Mouse (Mus musculus) adrenal gland, adult 8-10 months (tissue): Measurements from ENCODE around the gene 1500011B03Rik. TPM values are rescaled to one million over a fixed set of nuclear protein-coding genes. Genes with fewer than 3 reads are reported as not detected.
A peak's percentile ranks its signal among the peaks of the same experiment; 100 is the strongest.
"Not testable (repeated sequence)": the region's sequence is repeated elsewhere in the genome, so short reads cannot be mapped to it uniquely, and the experiment has no call there.

ENCODE experiments used
- DNase-seq: peaks from one replicate; pipeline ENCODE4 v3.0.0; 2022
- total RNA-seq, 4 experiments: library from RNA; stranded (reverse); gene quantifications; 2 replicates each; pipeline ENCODE4 v1.2.4; 2022

1500011B03Rik gene
- 10 to 100 TPM; 37.3 to 58.7 (median 43.6) TPM for total RNA-seq

DNA sequence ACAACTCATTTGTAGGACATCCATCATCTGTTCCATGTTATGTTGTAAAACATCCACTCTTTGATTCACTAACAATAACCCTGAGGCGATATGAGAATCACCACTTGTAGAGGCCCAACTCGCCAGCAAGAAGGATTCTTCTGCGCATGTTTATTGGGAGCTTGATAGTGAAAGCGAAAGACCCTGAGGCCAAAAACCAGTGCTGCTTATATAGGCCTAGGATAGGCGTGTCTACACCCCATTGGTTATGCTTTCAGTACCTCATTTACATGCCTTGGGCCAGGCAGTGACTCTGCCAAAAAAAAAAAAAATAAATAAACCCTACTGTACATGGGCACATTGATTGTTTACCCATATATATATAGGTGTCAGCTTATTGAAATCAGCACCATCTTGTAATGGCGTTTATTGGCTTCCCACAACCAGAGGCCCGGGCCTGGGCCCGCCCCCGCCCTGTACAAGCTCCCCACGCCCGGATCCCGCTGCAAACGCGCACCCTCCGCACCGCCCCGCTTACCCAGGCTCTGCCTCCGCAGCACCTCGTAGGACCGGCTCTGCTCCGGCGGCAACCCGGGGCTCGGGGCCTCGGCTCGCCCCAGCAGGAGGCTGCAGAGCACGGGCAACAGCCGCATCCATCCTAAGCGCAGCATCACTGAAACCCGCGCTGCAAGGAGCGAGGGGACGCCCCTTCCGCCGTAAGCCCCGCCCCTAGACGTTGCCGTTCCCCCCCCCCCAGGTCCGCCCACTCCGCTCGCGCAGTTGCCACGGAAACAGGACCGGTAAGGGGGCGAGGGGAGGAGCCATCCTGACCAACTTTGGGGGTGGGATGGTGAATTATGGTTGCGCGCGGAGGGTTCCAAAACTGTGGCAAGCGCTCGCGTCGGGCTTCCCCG lies at the start of gene 1500011B03Rik:
Gene 1500011B03Rik, minus strand, starts transcription at position 673 of the 893 bp plus-strand sequence.
- DNase-seq: no peak

GRCm38 (mm10) chr5:114865279-114865678 lies 42.0 kb upstream of the 1500011B03Rik start:
- DNase-seq: no peak

GRCm38 (mm10) chr5:114864813-114865212 lies 41.5 kb upstream of the 1500011B03Rik start:
- no peak for DNase-seq

GRCm38 (mm10) chr5:114861730-114862129 lies 38.5 kb upstream of the 1500011B03Rik start:
- DNase-seq: no peak

- peak; percentile 23 for DNase-seq
Measured at GRCm38 (mm10) chr5:114859253-114859652, 36.0 kb upstream of the 1500011B03Rik start.

GRCm38 (mm10) chr5:114858582-114858981 lies 35.3 kb upstream of the 1500011B03Rik start, which contains the start of gene Gm9936:
Gene Gm9936, minus strand, starts transcription at chr5:114858682.
- DNase-seq: no peak

- not testable (repeated sequence) for DNase-seq
Measured at GRCm38 (mm10) chr5:114853364-114853763, 30.1 kb upstream of the 1500011B03Rik start, which contains the start of gene 4930519G04Rik. Gene 4930519G04Rik, plus strand, starts transcription at chr5:114853664.

DNA sequence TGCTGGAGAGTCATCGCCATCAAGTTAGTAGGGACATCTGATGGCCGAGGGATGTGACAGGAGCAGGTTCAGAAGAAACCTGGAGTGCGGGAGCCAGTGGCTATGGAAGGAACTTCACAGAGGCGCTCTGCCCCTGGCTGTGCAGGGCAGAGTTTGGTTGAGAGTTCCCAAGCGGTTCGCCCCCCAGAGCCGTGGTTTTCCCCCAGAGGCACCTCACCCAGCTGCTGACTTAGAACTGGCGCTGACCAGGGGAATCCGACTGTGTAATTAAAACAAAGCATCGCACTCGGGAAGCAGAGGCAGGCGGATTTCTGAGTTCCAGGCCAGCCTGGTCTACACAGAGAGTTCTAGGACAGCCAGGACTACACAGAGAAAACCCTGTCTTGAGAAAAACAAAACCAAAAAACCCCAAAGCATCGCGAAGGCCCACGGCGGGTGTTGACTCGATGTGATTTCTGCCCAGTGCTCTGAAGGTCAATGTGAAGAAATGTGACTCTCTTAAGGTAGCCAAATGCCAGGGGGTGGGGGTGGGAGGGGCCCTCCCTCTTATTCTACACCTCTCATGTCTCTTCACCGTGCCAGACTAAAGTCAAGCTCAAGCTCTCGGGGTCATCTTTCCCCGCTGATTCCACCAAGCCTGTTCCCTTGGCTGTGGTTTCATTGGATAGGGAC lies 28.4 kb upstream of the 1500011B03Rik start:
- no peak for DNase-seq

DNA sequence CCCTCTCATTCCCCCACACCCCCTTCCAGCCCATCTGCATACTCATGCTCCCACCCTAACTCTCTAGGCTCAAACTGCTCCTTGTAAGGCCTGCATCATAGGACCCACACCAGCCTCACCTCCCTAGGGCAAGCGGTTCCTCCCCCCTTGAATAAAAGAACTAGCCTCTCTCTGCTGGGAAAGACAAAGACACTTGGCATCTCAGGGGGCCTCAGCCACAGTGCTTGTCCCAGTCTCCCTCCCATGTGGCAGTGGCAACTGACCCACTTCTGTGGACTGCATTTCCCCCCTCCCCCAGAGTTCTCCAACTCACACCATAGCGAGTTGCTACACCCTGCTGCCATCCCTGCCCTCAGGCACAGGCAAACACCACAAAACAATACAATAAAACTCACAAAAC lies 21.1 kb upstream of the 1500011B03Rik start:
- not testable (repeated sequence) for DNase-seq

- DNase-seq: no peak
Measured at GRCm38 (mm10) chr5:114842674-114843073, 19.4 kb upstream of the 1500011B03Rik start.

- not testable (repeated sequence) for DNase-seq
Measured at GRCm38 (mm10) chr5:114842155-114842554, 18.9 kb upstream of the 1500011B03Rik start.

DNA sequence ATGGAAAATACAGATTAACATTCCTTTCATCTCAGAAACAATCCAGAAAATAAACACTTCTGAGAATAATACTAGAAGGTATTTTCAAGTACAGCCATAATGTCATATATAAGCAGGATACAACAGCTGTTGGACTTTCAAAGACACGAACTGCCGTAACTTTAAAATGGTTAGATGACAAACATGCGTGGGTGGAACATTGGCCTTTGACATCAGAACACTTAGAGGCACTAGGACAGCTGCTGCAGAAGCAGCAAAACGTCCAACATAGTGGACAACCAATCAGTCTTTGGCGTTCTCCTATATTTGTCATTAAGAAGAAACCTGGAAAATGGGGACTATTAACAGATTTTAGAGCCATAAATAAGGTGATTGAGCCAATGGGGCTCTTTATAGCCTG lies 17.2 kb upstream of the 1500011B03Rik start:
- not testable (repeated sequence) for DNase-seq

GRCm38 (mm10) chr5:114836886-114837285 lies 13.6 kb upstream of the 1500011B03Rik start:
- no peak for DNase-seq

DNA sequence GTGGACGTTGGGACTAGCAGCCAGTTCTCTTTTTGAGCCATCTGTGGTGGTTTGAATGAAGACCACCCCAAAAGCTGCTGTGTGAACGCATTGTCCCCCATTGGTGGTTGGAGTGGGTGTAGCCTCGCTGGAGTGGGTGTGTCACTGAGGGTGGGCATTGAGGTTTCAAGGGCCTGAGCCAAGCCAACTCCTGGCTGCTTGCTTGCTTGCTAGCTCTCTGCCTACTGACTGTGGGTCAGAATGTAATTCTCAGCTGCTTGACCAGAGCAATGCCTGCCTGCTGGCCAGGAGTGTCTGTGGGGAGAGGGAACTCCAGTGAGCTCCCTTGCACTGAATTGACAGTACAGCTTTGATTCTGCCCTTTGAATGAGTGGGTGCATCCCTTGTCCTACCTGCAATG lies 6.5 kb upstream of the 1500011B03Rik start:
- DNase-seq: no peak

- DNase-seq: no peak
Measured at GRCm38 (mm10) chr5:114827427-114827826, 4.2 kb upstream of the 1500011B03Rik start.

- DNase-seq: no peak
Measured at GRCm38 (mm10) chr5:114825978-114826691, 2.9 kb upstream of the 1500011B03Rik start.

DNA sequence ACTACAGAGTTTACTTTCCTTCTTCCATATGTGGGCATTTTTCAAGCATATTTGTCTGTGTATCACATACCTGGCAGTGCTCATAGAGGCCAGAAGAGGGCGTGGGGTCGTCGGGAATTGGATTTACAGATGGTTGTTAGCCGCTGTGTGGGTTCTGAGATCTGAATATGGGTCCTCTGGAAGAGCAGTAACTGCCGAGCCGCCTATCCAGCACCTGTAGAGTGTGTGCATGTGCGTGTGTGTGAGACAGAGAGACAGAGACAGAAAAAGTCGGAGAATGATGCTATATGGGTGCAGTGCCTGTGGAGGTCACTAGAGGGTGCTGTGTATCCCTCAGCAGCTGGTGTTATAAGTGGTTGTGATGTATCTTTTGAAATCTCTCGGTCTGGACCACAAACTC lies 929 bp upstream of the 1500011B03Rik start:
- no peak for DNase-seq

DNA sequence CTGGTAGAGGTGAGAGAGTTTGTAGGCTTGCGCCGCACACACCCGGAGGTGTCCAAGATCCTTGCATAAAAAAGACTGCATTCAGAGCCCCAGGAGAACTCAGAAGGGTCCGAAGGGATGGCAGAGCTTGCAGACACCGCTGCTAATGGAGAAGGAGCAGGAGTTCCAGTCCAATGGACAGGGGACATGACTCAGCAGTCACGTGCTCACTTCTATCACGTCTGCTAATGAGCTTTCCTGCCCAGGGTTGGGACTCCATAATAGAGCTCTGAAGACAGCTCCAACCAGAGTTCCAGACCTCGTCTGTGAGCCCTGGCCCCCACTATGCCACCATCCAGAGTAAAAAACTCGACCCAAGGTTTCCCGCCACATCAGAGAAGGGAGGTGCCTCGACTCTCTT lies 5.1 kb downstream of the 1500011B03Rik start:
- DNase-seq: no peak

DNA sequence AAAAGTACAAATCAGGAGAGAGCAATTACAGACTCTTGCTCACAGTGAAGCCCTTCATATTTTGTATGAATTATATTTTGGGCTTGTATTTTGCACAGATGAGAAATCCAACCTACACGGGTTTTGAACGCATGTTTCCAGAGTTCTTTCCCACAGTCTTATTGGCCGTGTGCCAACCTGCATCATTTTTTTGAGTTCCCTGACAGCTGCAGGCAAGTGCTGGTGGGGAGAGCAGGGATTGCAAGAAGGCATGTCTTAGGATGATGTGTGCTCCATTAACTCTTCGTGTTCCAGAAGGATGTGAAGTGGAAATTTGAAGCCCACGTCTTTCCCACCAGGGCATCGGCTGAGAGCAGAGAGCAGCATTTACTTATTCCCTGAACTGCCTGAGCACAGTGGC lies 6.7 kb downstream of the 1500011B03Rik start:
- no peak for DNase-seq

GRCm38 (mm10) chr5:114813525-114814181 lies 9.6 kb downstream of the 1500011B03Rik start:
- peak; percentile 77 for DNase-seq

- DNase-seq: no peak
Measured at GRCm38 (mm10) chr5:114809826-114810225, 13.4 kb downstream of the 1500011B03Rik start.

DNA sequence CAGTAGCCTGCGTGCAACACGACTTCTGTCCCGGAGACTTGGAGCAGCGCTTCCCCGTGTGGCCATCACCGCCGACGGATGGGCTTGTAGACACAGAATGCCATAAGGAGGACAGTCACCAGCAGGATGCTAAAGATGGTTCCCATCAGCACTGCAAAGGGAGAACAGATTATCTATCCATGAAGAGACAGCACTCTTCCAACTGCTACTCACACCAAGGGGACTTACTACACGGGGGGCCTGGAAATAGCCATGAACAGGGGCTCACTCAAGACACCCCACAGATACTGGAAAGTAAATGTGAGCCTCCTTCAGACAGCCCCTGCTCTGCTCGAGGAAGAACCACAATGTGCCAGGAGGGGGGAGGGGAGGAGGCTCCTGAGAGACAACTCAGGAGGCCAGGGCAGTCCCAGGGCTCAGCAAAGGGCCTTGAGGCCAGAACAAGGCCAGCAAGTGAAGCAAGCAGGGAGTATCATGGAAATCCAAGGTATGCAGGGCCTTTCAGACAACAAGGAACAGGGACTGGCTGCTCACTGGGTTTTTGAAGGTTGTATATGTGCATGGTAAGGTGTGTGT lies 14.0 kb downstream of the 1500011B03Rik start:
- DNase-seq: no peak
